9 mouse cellular contexts compared by ENCODE assay signal in the genomic region with DNA sequence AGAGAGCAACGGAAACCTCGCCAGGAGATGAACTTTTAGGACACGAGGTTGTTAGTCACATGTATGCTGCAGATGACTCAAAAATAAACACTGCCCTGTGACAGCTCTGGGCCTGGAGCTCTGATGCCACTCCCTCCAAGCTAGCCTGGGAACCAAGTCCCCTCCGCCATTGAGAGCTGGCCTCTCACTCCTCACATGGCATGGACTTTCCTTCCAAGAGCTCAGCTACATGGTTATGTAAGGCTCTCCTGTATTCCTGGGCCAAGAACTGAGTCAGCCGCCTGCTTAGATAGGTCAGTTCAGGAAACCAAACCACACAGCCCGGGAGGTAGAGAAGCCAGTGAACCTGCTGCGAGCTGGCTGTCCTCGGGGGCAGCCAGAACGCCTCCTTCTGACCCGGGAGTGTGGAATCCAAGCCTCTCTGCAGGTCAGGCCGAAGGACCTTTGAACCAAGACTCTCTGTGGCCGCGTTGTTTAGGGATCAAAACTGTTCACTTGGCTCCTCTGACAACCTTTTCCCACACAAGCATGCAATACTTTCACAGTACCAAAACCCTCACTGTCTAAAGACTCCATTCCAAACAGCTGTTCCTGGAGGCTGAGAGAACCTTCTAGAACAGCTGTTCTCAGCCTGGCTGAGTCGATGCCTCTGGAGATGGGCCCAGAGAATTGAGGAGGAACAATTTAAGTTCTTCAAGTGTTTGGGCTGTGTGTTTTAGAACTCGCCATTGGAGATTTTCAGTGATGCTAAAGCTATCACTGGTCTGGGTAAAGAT.
DNase-seq lines count a peak whose midpoint lies in the region; ATAC-seq lines count a peak whose summit lies in the region.
"Had no signal": no experiment of that assay in that cellular context is flagged by ENCODE, and none has a peak within 500 bp of the region (broad histone marks: within the 10 kb centered on the region; RNA-seq: fewer than 3 reads in every experiment).

No protein-coding gene starts in this region.

- H3K9me3 ChIP-seq in kidney, embryonic 14.5 days (ENCODE audit: control insufficient read depth, low read length): no peaks in the 10 kb centered on the region
- H3K9me3 ChIP-seq in hindbrain, embryonic 10.5 days: no peaks in the 10 kb centered on the region
- H3K9me3 ChIP-seq: embryonic facial prominence, embryonic 15.5 days had no signal

- no peaks in the 10 kb centered on the region for H3K4me1 ChIP-seq in kidney, embryonic 14.5 days (ENCODE audit: control insufficient read depth, insufficient read depth, low read length)
- no peaks in the 10 kb centered on the region for H3K4me1 ChIP-seq in hindbrain, embryonic 10.5 days (replicated peaks)
- H3K4me1 ChIP-seq: embryonic facial prominence, embryonic 15.5 days had no signal

- no peak for ATAC-seq in kidney, embryonic 14.5 days (ENCODE audit: low FRiP score, low TSS enrichment)

- H3K4me3 ChIP-seq in kidney, embryonic 14.5 days (ENCODE audit: low read length): no peak overlapping the region
- no peak overlapping the region for H3K4me3 ChIP-seq in hindbrain, embryonic 10.5 days
- H3K4me3 ChIP-seq: embryonic facial prominence, embryonic 15.5 days had no signal

- no peak overlapping the region for H3K27ac ChIP-seq in kidney, embryonic 14.5 days (ENCODE audit: low read depth, low read length)
- no peak overlapping the region for H3K27ac ChIP-seq in hindbrain, embryonic 10.5 days
- H3K27ac ChIP-seq: embryonic facial prominence, embryonic 15.5 days had no signal

- H3K9ac ChIP-seq in kidney, embryonic 14.5 days (ENCODE audit: low read depth, low read length): no peak overlapping the region
- H3K9ac ChIP-seq: embryonic facial prominence, embryonic 15.5 days had no signal

- no peaks in the 10 kb centered on the region for H3K27me3 ChIP-seq in kidney, embryonic 14.5 days (ENCODE audit: control insufficient read depth, insufficient read depth, low read length)
- H3K27me3 ChIP-seq in hindbrain, embryonic 10.5 days (ENCODE audit: insufficient read depth, poor library complexity, severe bottlenecking): peaks cover 17% of the 10 kb centered on the region
- H3K27me3 ChIP-seq: embryonic facial prominence, embryonic 15.5 days had no signal

- no peak overlapping the region for H3K4me2 ChIP-seq in kidney, embryonic 14.5 days (replicated peaks; ENCODE audit: low read depth, low read length)
- H3K4me2 ChIP-seq: embryonic facial prominence, embryonic 15.5 days had no signal

- WGBS in kidney, embryonic 14.5 days: 69% methylated on average over 15 of the region's 15 CpGs
- 83% methylated on average over 15 of the region's 15 CpGs for WGBS in hindbrain, embryonic 10.5 days

- DNase-seq in kidney, adult 18-20 months: peak; percentile 73
- peak; percentile 80 for DNase-seq in adipocyte (ENCODE audit: low spot score)
- peak; percentile 100 for DNase-seq in fibroblast of lung, adult 2 months (ENCODE audit: low read depth)
- peak; percentile 44 to 61 for DNase-seq in left cerebral cortex, adult 18-20 months (ENCODE audit: low spot score in 2 of 2)
- DNase-seq in spleen, postnatal 10 days (ENCODE audit: low spot score in 2 of 2): no peak
- no peak for DNase-seq in thymus, adult 18-20 months
- DNase-seq in hindbrain, embryonic 10.5 days (ENCODE audit: low spot score): no peak

- H3K36me3 ChIP-seq in kidney, embryonic 14.5 days (ENCODE audit: control insufficient read depth, insufficient read depth, low read length): no peaks in the 10 kb centered on the region
- no peaks in the 10 kb centered on the region for H3K36me3 ChIP-seq in hindbrain, embryonic 10.5 days
- H3K36me3 ChIP-seq: embryonic facial prominence, embryonic 15.5 days had no signal

Comparison
In these comparisons a context has a peak if more than half of its experiments do, and no peak if none do; other contexts are left out.
1. DNase-seq: peak in kidney, adult 18-20 months (single experiment), adipocyte (single experiment), fibroblast of lung, adult 2 months (single experiment) and left cerebral cortex, adult 18-20 months (2 of 2); none in spleen, postnatal 10 days (0 of 2), thymus, adult 18-20 months (0 of 2) and hindbrain, embryonic 10.5 days (single experiment).